Mouse (Mus musculus) testis, adult 2 months (tissue): ENCODE measurements around the gene Zfp866. TPM values are rescaled to one million over a fixed set of nuclear protein-coding genes. Genes with fewer than 3 reads are reported as not detected.

ENCODE experiments used
- H3K27ac ChIP-seq: fragments of 200-500 bp; 2 replicates; pipeline ENCODE4 v1.5.1; 2012; ENCODE audit warnings: low read depth, low read length; ENCODE audit not compliant: control insufficient read depth, insufficient read depth
- H3K27me3 ChIP-seq: fragments of 200-500 bp; 2 replicates; pipeline ENCODE4 v1.6.1; 2012; ENCODE audit warnings: mild to moderate bottlenecking, low read length, moderate library complexity; ENCODE audit not compliant: control insufficient read depth, insufficient read depth
- H3K36me3 ChIP-seq: fragments of 200-500 bp; 2 replicates; pipeline ENCODE4 v1.6.1; 2012; ENCODE audit warnings: mild to moderate bottlenecking, low read length; ENCODE audit not compliant: control insufficient read depth, insufficient read depth
- H3K4me1 ChIP-seq: fragments of 200-500 bp; 2 replicates; pipeline ENCODE4 v1.6.1; 2012; ENCODE audit warnings: low read length; ENCODE audit not compliant: control insufficient read depth, insufficient read depth
- H3K4me3 ChIP-seq: fragments of 200-500 bp; 2 replicates; pipeline ENCODE4 v1.5.1; 2012; ENCODE audit warnings: low read depth, mild to moderate bottlenecking, low read length, moderate library complexity, mixed read lengths; ENCODE audit not compliant: control insufficient read depth
- CTCF ChIP-seq: fragments of 200-500 bp; IDR thresholded peaks from 2 replicates; pipeline ENCODE4 v1.5.1; 2012; ENCODE audit warnings: low read depth, mild to moderate bottlenecking, inconsistent platforms, low read length, moderate library complexity; ENCODE audit not compliant: control insufficient read depth, insufficient read depth, insufficient replicate concordance
- POLR2A ChIP-seq: fragments of 200-500 bp; IDR thresholded peaks from 2 replicates; pipeline ENCODE4 v1.6.1; 2012; ENCODE audit warnings: low read depth, mild to moderate bottlenecking, inconsistent platforms, low read length, moderate library complexity; ENCODE audit not compliant: control insufficient read depth
- polyA plus RNA-seq: library from polyadenylated mRNA; depleted of rRNA; stranded (reverse); fragments of >200 nt; gene quantifications from 2 replicates; pipeline ENCODE4 v1.2.3, GENCODE M21; 2012

The Zfp866 gene
- polyA plus RNA-seq, 1 experiment = 8.1 TPM

- Histone ChIP-seq H3K27ac (no peak overlapping the region), H3K27me3 (no peaks in the 10 kb centered on the region), H3K36me3 (no peaks in the 10 kb centered on the region; the same call in 1 of the 2 replicates), H3K4me3 (no peak overlapping the region), H3K4me1 (peaks cover 9% of the 10 kb centered on the region)
- TF ChIP-seq POLR2A (no peak), CTCF (no peak)
Observed at GRCm38 (mm10) chr8:69805086-69805485, 14.1 kb upstream of the Zfp866 start.

- H3K36me3 ChIP-seq = no peaks in the 10 kb centered on the region; the same call in 1 of the 2 replicates
- no peak overlapping the region for H3K4me3 ChIP-seq
- no peak for TF ChIP-seq CTCF
- no peak for TF ChIP-seq POLR2A
- no peak overlapping the region for H3K27ac ChIP-seq
- peaks cover 9% of the 10 kb centered on the region for H3K4me1 ChIP-seq
- H3K27me3 ChIP-seq = no peaks in the 10 kb centered on the region
Observed at GRCm38 (mm10) chr8:69804537-69804936, 13.6 kb upstream of the Zfp866 start.

- Histone ChIP-seq H3K27me3 (no peaks in the 10 kb centered on the region), H3K4me3 (no peak overlapping the region), H3K36me3 (no peaks in the 10 kb centered on the region; the same call in 1 of the 2 replicates), H3K27ac (no peak overlapping the region), H3K4me1 (peaks cover 2% of the 10 kb centered on the region)
- no peak for TF ChIP-seq CTCF
- TF ChIP-seq POLR2A = no peak
Observed at GRCm38 (mm10) chr8:69803366-69803765, 12.4 kb upstream of the Zfp866 start.

GRCm38 (mm10) chr8:69802216-69802615, 11.2 kb upstream of the Zfp866 start:
- H3K4me3 ChIP-seq = no peak overlapping the region
- no peaks in the 10 kb centered on the region; the same call in 1 of the 2 replicates for H3K36me3 ChIP-seq
- H3K4me1 ChIP-seq = no peaks in the 10 kb centered on the region
- H3K27ac ChIP-seq = no peak overlapping the region
- no peaks in the 10 kb centered on the region for H3K27me3 ChIP-seq
- TF ChIP-seq POLR2A = no peak
- TF ChIP-seq CTCF = no peak

GRCm38 (mm10) chr8:69801796-69802195, 10.8 kb upstream of the Zfp866 start:
- TF ChIP-seq POLR2A = no peak
- Histone ChIP-seq H3K4me3 (no peak overlapping the region), H3K27me3 (no peaks in the 10 kb centered on the region), H3K36me3 (no peaks in the 10 kb centered on the region; the same call in 1 of the 2 replicates), H3K4me1 (no peaks in the 10 kb centered on the region), H3K27ac (no peak overlapping the region)

GRCm38 (mm10) chr8:69799946-69800345, 9.0 kb upstream of the Zfp866 start:
- Histone ChIP-seq H3K4me3 (no peak overlapping the region), H3K27me3 (no peaks in the 10 kb centered on the region), H3K27ac (no peak overlapping the region), H3K36me3 (no peaks in the 10 kb centered on the region; the same call in 1 of the 2 replicates), H3K4me1 (no peaks in the 10 kb centered on the region)
- TF ChIP-seq CTCF = no peak
- TF ChIP-seq POLR2A = no peak

GRCm38 (mm10) chr8:69799261-69799660, 8.3 kb upstream of the Zfp866 start:
- no peaks in the 10 kb centered on the region; the same call in 1 of the 2 replicates for H3K36me3 ChIP-seq
- no peaks in the 10 kb centered on the region for H3K4me1 ChIP-seq

GRCm38 (mm10) chr8:69797661-69798060, 6.7 kb upstream of the Zfp866 start:
- H3K4me3 ChIP-seq = no peak overlapping the region
- H3K36me3 ChIP-seq = no peaks in the 10 kb centered on the region; the same call in 1 of the 2 replicates
- TF ChIP-seq CTCF (no peak), POLR2A (no peak)
- H3K27me3 ChIP-seq = no peaks in the 10 kb centered on the region
- H3K27ac ChIP-seq = no peak overlapping the region
- no peaks in the 10 kb centered on the region for H3K4me1 ChIP-seq

More at GRCm38 (mm10) chr8:69799261-69799660, 8.3 kb upstream of the Zfp866 start:
- no peak for TF ChIP-seq POLR2A
- no peak for TF ChIP-seq CTCF
- Histone ChIP-seq H3K27me3 (no peaks in the 10 kb centered on the region), H3K4me3 (no peak overlapping the region), H3K27ac (no peak overlapping the region)
